Mouse (Mus musculus) myocyte (in vitro differentiated cells): ENCODE results near the gene Vmn1r191.

Experiments used
- POLR2A ChIP-seq: IDR thresholded peaks from one replicate; pipeline ENCODE4 v1.6.1; 2011; ENCODE audit warnings: low read depth, mild to moderate bottlenecking, control low read depth, moderate library complexity; ENCODE audit not compliant: insufficient read length
- POLR2AphosphoS2 ChIP-seq: IDR thresholded peaks from one replicate; pipeline ENCODE4 v1.6.1; 2011; ENCODE audit warnings: low read depth, control low read depth; ENCODE audit not compliant: insufficient read length

DNA sequence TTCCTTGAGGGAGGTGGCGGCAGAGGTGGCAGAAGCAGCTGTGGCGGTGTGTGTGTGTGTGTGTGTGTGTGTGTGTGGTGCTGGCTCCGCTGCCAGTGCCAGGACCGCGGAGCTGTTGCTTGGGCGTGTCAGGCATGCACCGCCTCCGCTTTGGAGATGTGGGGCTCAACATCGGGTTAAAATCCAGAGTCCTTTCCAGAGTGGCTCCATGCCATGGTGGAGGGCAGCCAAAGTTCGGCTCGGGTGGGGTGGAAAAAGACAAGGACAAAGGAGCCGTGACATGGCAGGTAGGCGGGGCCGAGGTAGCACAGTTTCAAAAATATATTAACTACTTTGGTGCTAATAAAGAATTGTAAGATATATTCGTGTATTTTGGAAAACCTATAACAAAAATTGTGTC, 15.4 kb downstream of the Vmn1r191 start:
- TF ChIP-seq POLR2A = no peak
- TF ChIP-seq POLR2AphosphoS2 = no peak
